Mouse (Mus musculus) MEL (cell line): ENCODE measurements around the gene Ltv1. TPM values are rescaled to one million over a fixed set of nuclear protein-coding genes. Genes with fewer than 3 reads are reported as not detected.

Experiments used
- DNase-seq: peaks from one replicate; pipeline ENCODE4 v3.0.0; 2011; ENCODE audit warnings: low read depth, low spot score
- H3K27ac ChIP-seq: 2 replicates; pipeline ENCODE4 v1.5.1; 2012; ENCODE audit warnings: low read depth, mild to moderate bottlenecking, control low read depth, low read length, moderate library complexity; ENCODE audit not compliant: control insufficient read depth
- H3K27me3 ChIP-seq, 2 experiments: fragments of 150-350 bp in 1 of 2; sonication (generic) in 1 of 2; 2 replicates each; pipeline ENCODE4 v1.6.1; 2012; ENCODE audit warnings: low read length in 2 of 2, mild to moderate bottlenecking in 2 of 2, improper control_type of control experiment in 1 of 2, moderate library complexity in 1 of 2; ENCODE audit not compliant: insufficient read depth in 2 of 2, control insufficient read depth in 1 of 2
- H3K36me3 ChIP-seq, 2 experiments: 2 replicates each; pipeline ENCODE4 v1.6.1; 2012 to 2014; ENCODE audit warnings: low read length in 2 of 2, improper control_type of control experiment in 1 of 2, inconsistent platforms in 1 of 2, mild to moderate bottlenecking in 1 of 2; ENCODE audit not compliant: insufficient read depth in 2 of 2, control insufficient read depth in 1 of 2
- H3K4me1 ChIP-seq, 2 experiments: fragments of 150-350 bp in 1 of 2; sonication (generic) in 1 of 2; 2 replicates each; pipeline ENCODE4 v1.6.1; 2012; ENCODE audit warnings: low read length in 2 of 2, improper control_type of control experiment in 1 of 2, mild to moderate bottlenecking in 1 of 2; ENCODE audit not compliant: insufficient read depth in 2 of 2, control insufficient read depth in 1 of 2
- H3K4me3 ChIP-seq, 2 experiments: fragments of 150-350 bp in 1 of 2; sonication (generic) in 1 of 2; 2 replicates each; pipeline ENCODE4 v1.5.1; 2012; ENCODE audit warnings: low read depth in 2 of 2, low read length in 2 of 2, mild to moderate bottlenecking in 2 of 2, moderate library complexity in 2 of 2, control low read depth in 1 of 2, improper control_type of control experiment in 1 of 2; ENCODE audit not compliant: control insufficient read depth in 1 of 2, insufficient read depth in 1 of 2
- H3K79me2 ChIP-seq: 2 replicates; pipeline ENCODE4 v1.6.1; 2012; ENCODE audit warnings: mild to moderate bottlenecking, low read length, moderate library complexity; ENCODE audit not compliant: control insufficient read depth, poor library complexity, insufficient read depth
- H3K9ac ChIP-seq: 2 replicates; pipeline ENCODE4 v1.6.1; 2012; ENCODE audit warnings: low read depth, mild to moderate bottlenecking, control low read depth, low read length, moderate library complexity; ENCODE audit not compliant: control insufficient read depth, poor library complexity, severe bottlenecking
- H3K9me3 ChIP-seq: fragments of 150-350 bp; sonication (generic); replicated peaks from 2 replicates; pipeline ENCODE4 v1.6.1; 2012; ENCODE audit warnings: mild to moderate bottlenecking, low read length, improper control_type of control experiment, moderate library complexity; ENCODE audit not compliant: insufficient read depth
- CHD1 ChIP-seq: IDR thresholded peaks from 2 replicates; pipeline ENCODE4 v1.6.1; 2012; ENCODE audit warnings: low read depth, mild to moderate bottlenecking, inconsistent platforms, low read length, improper control_type of control experiment
- CHD2 ChIP-seq: IDR thresholded peaks from 2 replicates; pipeline ENCODE4 v1.6.1; 2011; ENCODE audit warnings: low read length, improper control_type of control experiment
- CTCF ChIP-seq, 3 experiments: IDR thresholded peaks in 2 of 3; conservative IDR thresholded peaks in 1 of 3; 2 replicates each; pipeline ENCODE4 v1.5.1; 2011 to 2012; ENCODE audit warnings: low read length in 3 of 3, low read depth in 2 of 3, mild to moderate bottlenecking in 2 of 3, improper control_type of control experiment in 1 of 3, inconsistent platforms in 1 of 3, mixed read lengths in 1 of 3, moderate library complexity in 1 of 3; ENCODE audit not compliant: control insufficient read depth in 1 of 3, insufficient read depth in 1 of 3, poor library complexity in 1 of 3, severe bottlenecking in 1 of 3
- E2F4 ChIP-seq: IDR thresholded peaks from 2 replicates; pipeline ENCODE4 v1.6.1; 2011; ENCODE audit warnings: low read depth, low read length, improper control_type of control experiment, borderline replicate concordance
- EP300 ChIP-seq, 2 experiments: IDR thresholded peaks; 2 replicates each; pipeline ENCODE4 v1.6.1; 2011; ENCODE audit warnings: improper control_type of control experiment in 2 of 2, low read length in 2 of 2, low read depth in 1 of 2, mild to moderate bottlenecking in 1 of 2
- GATA1 ChIP-seq: IDR thresholded peaks from 2 replicates; pipeline ENCODE4 v1.6.1; 2011; ENCODE audit warnings: low read depth, low read length, improper control_type of control experiment
- HCFC1 ChIP-seq: IDR thresholded peaks from 2 replicates; pipeline ENCODE4 v1.6.1; 2012; ENCODE audit warnings: low read depth, mild to moderate bottlenecking, inconsistent platforms, low read length, improper control_type of control experiment, moderate library complexity
- JUND ChIP-seq: IDR thresholded peaks from 2 replicates; pipeline ENCODE4 v1.6.1; 2011; ENCODE audit warnings: low read depth, mild to moderate bottlenecking, improper control_type of control experiment, low read length
- KAT2A ChIP-seq: conservative IDR thresholded peaks from 2 replicates; pipeline ENCODE4 v1.6.1; 2012; ENCODE audit warnings: low read depth, low read length, improper control_type of control experiment, inconsistent platforms
- MAX ChIP-seq: IDR thresholded peaks from 2 replicates; pipeline ENCODE4 v1.6.1; 2011; ENCODE audit warnings: low read length, improper control_type of control experiment
- MAZ ChIP-seq: IDR thresholded peaks from 2 replicates; pipeline ENCODE4 v1.6.1; 2012; ENCODE audit warnings: low read depth, mild to moderate bottlenecking, inconsistent platforms, low read length, improper control_type of control experiment
- MEF2A ChIP-seq: IDR thresholded peaks from 2 replicates; pipeline ENCODE4 v1.6.1; 2014; ENCODE audit warnings: low read depth, mild to moderate bottlenecking, inconsistent platforms, low read length, improper control_type of control experiment; ENCODE audit not compliant: poor library complexity, insufficient replicate concordance, severe bottlenecking; ENCODE audit errors: extremely low read depth
- MXI1 ChIP-seq: IDR thresholded peaks from 2 replicates; pipeline ENCODE4 v1.6.1; 2011; ENCODE audit warnings: mild to moderate bottlenecking, low read depth, low read length, improper control_type of control experiment
- MYC ChIP-seq: IDR thresholded peaks from 2 replicates; pipeline ENCODE4 v1.6.1; 2011; ENCODE audit warnings: low read depth, mild to moderate bottlenecking, low read length, improper control_type of control experiment, moderate library complexity
- NRF1 ChIP-seq: IDR thresholded peaks from 2 replicates; pipeline ENCODE4 v1.6.1; 2014; ENCODE audit warnings: low read depth, mild to moderate bottlenecking, inconsistent platforms, low read length, improper control_type of control experiment, moderate library complexity; ENCODE audit not compliant: poor library complexity, insufficient read depth, severe bottlenecking
- POLR2AphosphoS5 ChIP-seq: IDR thresholded peaks from 2 replicates; pipeline ENCODE4 v1.6.1; 2012; ENCODE audit warnings: low read depth, borderline replicate concordance, mild to moderate bottlenecking, inconsistent platforms, low read length, moderate library complexity, mixed read lengths
- RAD21 ChIP-seq: IDR thresholded peaks from 2 replicates; pipeline ENCODE4 v1.6.1; 2011; ENCODE audit warnings: mild to moderate bottlenecking, low read depth, low read length, improper control_type of control experiment
- TAL1 ChIP-seq: IDR thresholded peaks from 2 replicates; pipeline ENCODE4 v1.6.1; 2012; ENCODE audit warnings: mild to moderate bottlenecking, inconsistent platforms, low read length, moderate library complexity, mixed read lengths
- TCF12 ChIP-seq: IDR thresholded peaks from 2 replicates; pipeline ENCODE4 v1.6.1; 2014; ENCODE audit warnings: low read depth, mild to moderate bottlenecking, inconsistent platforms, low read length, improper control_type of control experiment, moderate library complexity
- USF1 ChIP-seq: IDR thresholded peaks from 2 replicates; pipeline ENCODE4 v1.6.1; 2014; ENCODE audit warnings: low read depth, mild to moderate bottlenecking, inconsistent platforms, low read length, improper control_type of control experiment, moderate library complexity
- USF2 ChIP-seq, 2 experiments: IDR thresholded peaks; 2 replicates each; pipeline ENCODE4 v1.6.1; 2011 to 2012; ENCODE audit warnings: improper control_type of control experiment in 2 of 2, low read length in 2 of 2, borderline replicate concordance in 1 of 2, inconsistent platforms in 1 of 2, low read depth in 1 of 2, mild to moderate bottlenecking in 1 of 2; ENCODE audit not compliant: insufficient read depth in 1 of 2
- polyA plus RNA-seq, 2 experiments: library from polyadenylated mRNA; stranded (reverse) in 1 of 2; unstranded in 1 of 2; fragments of >175 nt in 1 of 2; fragments of >200 nt in 1 of 2; gene quantifications; 2 replicates each; pipeline versions ENCODE4 v1.2.1 to v1.2.4; 2012; ENCODE audit warnings: low replicate concordance in 2 of 2, low read depth in 1 of 2; ENCODE audit not compliant: insufficient read length in 2 of 2, insufficient read depth in 1 of 2, missing spikeins in 1 of 2
- total RNA-seq: library from RNA; depleted of rRNA; stranded (reverse); fragments of 300-350 nt; gene quantifications from 2 replicates; pipeline ENCODE4 v1.2.3, GENCODE M21; 2012

Gene Ltv1
- total and polyA plus RNA-seq, 3 experiments: 29.4 to 58.1 TPM; not detected in 1

- Histone ChIP-seq H3K27ac (no peak overlapping the region), H3K36me3 (peaks cover 14 to 30% of the 10 kb centered on the region in 2 experiments)
- TF ChIP-seq MEF2A (no peak), GATA1 (no peak), MXI1 (no peak), HCFC1 (no peak), EP300 (IDR thresholded peaks at IDR 0.05; ENCODE audit: low read depth in 1 of 2, low read length in 2 of 2) (no peak), CTCF (IDR thresholded peaks at IDR 0.05 in 2 of 3, conservative IDR thresholded peaks at IDR 0.05 in 1 of 3; ENCODE audit: control insufficient read depth in 1 of 3, insufficient read depth in 1 of 3, low read depth in 2 of 3, low read length in 3 of 3, poor library complexity in 1 of 3, severe bottlenecking in 1 of 3) (no peak), JUND (no peak), KAT2A (no peak), CHD1 (no peak), NRF1 (no peak), TCF12 (no peak), POLR2AphosphoS5 (no peak)
Observed at GRCm38 (mm10) chr10:13180211-13180610, 12.8 kb downstream of the Ltv1 start.

GRCm38 (mm10) chr10:13177973-13178624 lies 14.9 kb downstream of the Ltv1 start, which contains the start of gene Zc2hc1b:
TSS of gene Zc2hc1b (minus strand) at chr10:13178023.
- Histone ChIP-seq H3K27ac (no peak within 1 kb of the TSS), H3K4me1 (no peaks in the 10 kb centered on the region), H3K9me3 (no peaks in the 10 kb centered on the region), H3K4me3 (no peak within 1 kb of the TSS), H3K79me2 (no peaks in the 10 kb centered on the region), H3K27me3 (no peaks in the 10 kb centered on the region), H3K9ac (no peak within 1 kb of the TSS), H3K36me3 (peaks cover 0 to 25% of the 10 kb centered on the region in 2 experiments; a peak in 2 of 4 replicates)
- no peak for DNase-seq
- TF ChIP-seq E2F4 (no peak), EP300 (IDR thresholded peaks at IDR 0.05; ENCODE audit: low read depth in 1 of 2, low read length in 2 of 2) (no peak)

More at GRCm38 (mm10) chr10:13180211-13180610, 12.8 kb downstream of the Ltv1 start:
- Histone ChIP-seq H3K27me3 (no peaks in the 10 kb centered on the region), H3K79me2 (no peaks in the 10 kb centered on the region), H3K9ac (no peak overlapping the region), H3K9me3 (no peaks in the 10 kb centered on the region), H3K4me1 (peaks cover 9 to 12% of the 10 kb centered on the region in 2 experiments), H3K4me3 (no peak overlapping the region)
- no peak for DNase-seq

GRCm38 (mm10) chr10:13175866-13176265 lies 17.1 kb downstream of the Ltv1 start:
- Histone ChIP-seq H3K9me3 (no peaks in the 10 kb centered on the region), H3K79me2 (no peaks in the 10 kb centered on the region), H3K27ac (no peak overlapping the region), H3K4me1 (no peaks in the 10 kb centered on the region), H3K36me3 (peaks cover 0 to 15% of the 10 kb centered on the region in 2 experiments; a peak in 2 of 4 replicates), H3K27me3 (no peaks in the 10 kb centered on the region), H3K9ac (no peak overlapping the region), H3K4me3 (no peak overlapping the region)
- DNase-seq: no peak
- TF ChIP-seq USF1 (no peak), JUND (no peak), MAZ (no peak), CHD2 (no peak), MXI1 (no peak), HCFC1 (no peak), MAX (no peak), RAD21 (no peak), CHD1 (no peak), TAL1 (no peak), USF2 (IDR thresholded peaks at IDR 0.05; ENCODE audit: borderline replicate concordance in 1 of 2, insufficient read depth in 1 of 2, low read depth in 1 of 2, low read length in 2 of 2) (no peak), MYC (no peak)
